Mouse (Mus musculus) adrenal gland, postnatal 14 days (tissue): ENCODE data around the gene Cic. TPM values are rescaled to one million over a fixed set of nuclear protein-coding genes. Genes with fewer than 3 reads are reported as not detected.

ENCODE experiments used
- DNase-seq: peaks from one replicate; pipeline ENCODE4 v3.0.0; 2021; ENCODE audit warnings: mixed read lengths
- long read RNA-seq, 2 experiments: library from polyadenylated mRNA; stranded (forward); transcript quantifications; one replicate each; pipeline ENCODE4 v2.0.0; 2021
- total RNA-seq: library from RNA; stranded (reverse); gene quantifications from 2 replicates; pipeline ENCODE4 v1.2.3, GENCODE M21; 2021

Gene Cic
- 115 and 127 TPM in 2 replicates for total RNA-seq
- long read RNA-seq, experiment 1, partial matches to known transcripts, result 15 of 20 reads
- long read RNA-seq, experiment 1, other reads (novel, unspliced or antisense), result 5 of 20 reads
- long read RNA-seq, experiment 2, partial matches to known transcripts, result 3 of 11 reads
- long read RNA-seq, experiment 2, other reads (novel, unspliced or antisense), result 8 of 11 reads

- DNase-seq, result peak; percentile 99
Measured at GRCm38 (mm10) chr7:25267301-25267750, at the start of gene Cic. Gene Cic, plus strand, starts transcription at chr7:25267704.

- peak; percentile 67 for DNase-seq
Measured at GRCm38 (mm10) chr7:25218705-25219415, 48.6 kb upstream of the Cic start.

DNA sequence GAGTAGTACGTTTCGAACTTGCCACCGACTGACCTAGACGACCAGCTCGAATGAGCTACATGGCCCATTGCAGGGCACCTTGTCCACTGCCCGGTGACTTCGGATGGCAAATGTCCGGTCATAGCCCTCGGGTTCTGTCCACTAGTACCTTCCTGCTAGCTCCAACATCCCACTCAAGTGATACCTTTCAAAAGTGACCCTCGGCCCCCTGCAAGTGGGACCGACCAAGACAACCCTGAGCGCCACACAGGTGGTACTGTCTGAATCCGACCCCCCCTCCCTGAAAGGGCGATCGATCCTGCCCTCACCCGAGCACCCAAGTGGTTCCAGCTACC is 48.1 kb upstream of the Cic start:
- no peak for DNase-seq

GRCm38 (mm10) chr7:25219756-25220456 is 47.6 kb upstream of the Cic start:
- peak; percentile 97 for DNase-seq

DNA sequence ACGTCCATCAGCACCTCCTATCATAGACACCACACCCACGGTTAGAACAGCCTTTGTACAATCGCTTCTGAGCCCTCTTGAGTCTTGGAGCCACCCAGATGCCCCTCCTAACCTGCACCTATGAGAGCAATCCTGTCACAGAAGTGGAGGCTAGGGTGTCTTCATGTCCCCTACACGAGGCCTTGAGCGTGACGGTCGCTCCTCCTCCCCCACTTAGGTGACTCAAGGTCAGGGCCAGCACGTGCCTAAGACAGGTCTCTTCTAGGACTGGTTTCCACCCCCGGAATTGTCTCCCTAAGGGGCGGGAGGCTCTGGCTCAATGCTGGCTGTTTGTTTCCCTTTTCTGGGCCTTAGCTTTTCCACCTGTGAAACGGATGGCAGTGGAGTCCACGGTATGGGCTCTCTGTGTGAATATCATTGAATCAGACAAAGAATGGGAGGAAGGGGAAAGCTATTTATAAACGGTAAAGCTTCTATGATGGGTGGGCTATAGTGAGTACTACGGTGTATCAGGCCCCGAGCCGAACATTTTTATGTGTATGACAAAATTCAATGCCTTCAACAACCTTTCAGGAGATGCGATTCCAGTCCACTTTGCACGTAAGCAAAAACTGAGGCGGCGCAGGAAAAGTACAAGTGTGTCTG is 46.9 kb upstream of the Cic start, which contains the start of gene Dedd2:
Gene Dedd2, minus strand, starts transcription at position 159 of the 645 bp plus-strand sequence.
- DNase-seq, result peak; percentile 47

DNA sequence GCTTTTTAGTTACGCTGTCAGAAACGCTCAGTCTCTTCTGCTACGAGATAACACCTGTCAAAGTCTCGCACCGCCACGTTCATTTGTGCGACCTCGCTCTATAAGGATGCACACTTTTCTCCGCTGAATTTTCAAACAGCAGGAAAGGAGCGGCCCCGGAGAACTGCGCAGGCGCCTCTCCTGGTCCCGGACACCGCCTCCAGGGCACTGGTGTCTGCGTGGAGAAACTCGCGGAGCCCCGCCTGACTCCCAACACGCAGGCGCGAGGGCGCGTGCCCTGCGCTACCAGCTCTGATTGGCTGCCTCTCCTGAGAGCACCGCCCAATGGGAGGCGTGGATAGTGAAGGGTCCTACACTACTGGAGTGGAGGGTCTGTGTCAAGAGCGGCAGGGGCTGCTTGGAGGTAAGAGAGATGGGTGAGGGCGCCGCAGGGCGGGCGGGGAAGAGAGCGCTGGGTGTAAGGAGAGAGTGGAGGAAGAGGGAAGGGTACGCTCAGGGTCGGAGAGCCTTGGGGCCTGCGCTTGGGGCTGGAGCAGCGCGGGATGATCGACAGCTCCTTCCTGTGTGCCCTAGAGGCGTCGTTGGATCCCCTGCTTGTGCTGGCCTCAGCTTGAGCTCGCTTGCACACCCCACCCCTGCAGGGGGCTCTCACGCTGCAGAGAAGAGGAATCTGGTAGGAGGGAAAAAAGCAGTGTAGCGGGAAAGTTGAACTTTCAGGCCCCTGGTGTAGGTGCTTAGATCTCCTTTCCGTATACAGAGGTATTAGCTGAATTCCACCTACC is 46.2 kb upstream of the Cic start, which contains the start of gene Zfp526:
Gene Zfp526, plus strand, starts transcription at position 324 of the 782 bp plus-strand sequence.
- DNase-seq, result peak; percentile 99

DNA sequence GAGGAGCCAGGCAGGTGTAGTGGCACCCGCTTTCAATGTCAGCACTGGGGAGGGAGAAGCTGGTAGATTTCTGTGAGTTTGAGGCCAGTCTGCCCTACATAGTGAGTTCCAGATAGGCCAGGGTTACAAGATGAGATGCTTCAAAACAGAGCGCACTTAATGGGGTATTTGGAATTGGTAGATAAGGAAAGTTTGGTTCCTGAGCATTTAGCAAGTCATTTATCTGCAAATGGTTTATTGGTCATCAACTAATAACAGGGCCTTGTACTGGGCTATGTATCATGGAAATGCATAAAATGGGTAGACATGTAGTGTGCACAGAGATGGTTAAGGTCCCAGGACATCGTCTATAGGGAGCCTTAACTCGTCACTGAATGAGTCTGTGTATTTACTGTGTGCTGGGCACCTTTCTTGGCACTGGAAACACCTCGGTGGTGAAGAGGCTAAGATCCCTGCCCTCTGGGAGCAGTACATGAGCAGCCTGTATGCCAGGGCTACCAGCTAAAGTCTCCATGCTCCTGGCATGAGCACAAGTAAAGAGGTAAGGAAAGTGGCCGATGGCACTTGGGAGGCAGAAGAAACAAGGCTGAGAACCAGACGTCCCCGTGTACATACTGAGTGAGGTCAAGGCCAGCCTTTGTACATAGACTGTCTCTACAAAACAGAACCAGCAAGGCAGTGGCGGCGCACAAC is 45.1 kb upstream of the Cic start:
- DNase-seq, result no peak

DNA sequence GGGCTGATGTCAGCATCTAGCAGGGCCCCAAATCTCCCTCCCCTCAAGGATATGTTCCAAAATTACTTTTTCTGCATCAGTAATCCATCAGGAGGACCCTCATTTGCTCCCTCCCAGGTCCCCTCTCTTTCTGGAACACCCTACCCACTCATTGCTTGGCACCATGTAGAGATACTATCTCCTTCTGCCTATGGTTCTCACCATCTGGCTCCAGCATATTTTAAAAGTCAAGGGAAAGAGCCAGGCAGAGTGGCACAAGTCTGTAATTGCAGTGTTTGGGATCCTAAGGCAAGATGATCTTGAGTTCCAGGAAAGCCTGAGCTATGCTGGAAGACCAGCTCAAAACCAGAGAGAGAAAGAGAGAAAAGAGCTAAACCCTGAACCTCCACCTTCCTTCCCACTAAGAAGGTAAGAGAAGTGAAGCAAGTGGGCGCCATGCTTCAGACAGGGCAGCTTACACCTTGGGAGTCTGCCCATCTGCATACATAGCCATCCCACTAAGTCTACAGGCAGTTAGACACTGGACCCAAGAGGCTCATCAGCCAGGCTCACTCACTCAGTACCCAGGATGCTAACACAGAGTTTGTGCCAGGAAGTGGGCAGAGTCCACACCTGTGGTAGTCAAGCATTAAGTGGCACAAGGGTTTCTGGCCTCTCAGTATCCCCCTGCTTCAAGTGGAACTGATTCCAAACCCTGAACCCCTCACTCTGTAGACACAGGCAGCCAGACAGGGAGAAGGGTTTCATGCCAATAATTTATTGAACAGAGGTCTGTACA is 39.8 kb upstream of the Cic start:
- no peak for DNase-seq

GRCm38 (mm10) chr7:25230690-25231285 is 36.7 kb upstream of the Cic start:
- no peak for DNase-seq

GRCm38 (mm10) chr7:25232101-25232648 is 35.3 kb upstream of the Cic start:
- DNase-seq, result no peak

DNA sequence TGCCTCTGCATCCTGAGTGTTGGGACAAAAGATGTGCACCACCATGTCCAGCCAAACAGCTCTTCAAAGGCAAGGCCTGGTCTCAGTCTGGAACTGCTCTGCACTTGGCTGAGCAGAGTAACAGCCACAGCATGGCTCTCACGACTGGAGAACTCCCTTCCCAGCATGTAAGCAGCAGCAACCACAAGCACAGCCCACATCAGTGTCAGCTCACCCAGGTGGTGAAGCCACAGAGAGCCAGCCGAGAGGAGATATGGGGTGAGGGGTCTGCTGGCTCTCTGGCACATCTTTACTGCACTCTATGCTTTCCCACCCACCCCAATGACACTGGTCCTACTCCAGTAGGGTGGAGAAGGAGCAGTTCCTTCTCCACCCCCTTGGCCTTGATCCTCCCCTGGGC is 34.4 kb upstream of the Cic start:
- no peak for DNase-seq

DNA sequence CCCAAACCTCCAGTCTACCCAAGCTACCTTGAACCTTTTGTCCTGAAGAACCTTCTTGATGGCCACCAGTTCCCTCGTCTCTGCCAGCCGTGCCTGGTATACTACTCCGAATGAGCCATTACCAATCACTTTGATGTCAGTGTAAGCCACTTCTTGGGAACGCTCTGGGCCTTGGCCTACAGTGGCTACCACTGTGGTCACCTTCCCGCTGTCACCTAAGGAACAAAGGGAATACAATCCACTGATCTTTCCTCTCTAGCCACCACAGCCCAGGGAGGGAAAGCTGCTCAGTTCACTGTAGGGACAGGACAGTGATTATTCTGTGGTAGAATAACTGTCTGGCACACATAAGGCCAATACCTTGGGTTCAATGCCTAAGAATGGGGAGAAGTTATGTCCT is 32.0 kb upstream of the Cic start:
- DNase-seq, result peak; percentile 2

GRCm38 (mm10) chr7:25237249-25238014 is 30.1 kb upstream of the Cic start, which contains the start of gene Gsk3a:
Gene Gsk3a, minus strand, starts transcription at chr7:25237851.
- peak; percentile 99 for DNase-seq

GRCm38 (mm10) chr7:25238015-25238706 is 29.3 kb upstream of the Cic start:
- DNase-seq, result peak; percentile 93

DNA sequence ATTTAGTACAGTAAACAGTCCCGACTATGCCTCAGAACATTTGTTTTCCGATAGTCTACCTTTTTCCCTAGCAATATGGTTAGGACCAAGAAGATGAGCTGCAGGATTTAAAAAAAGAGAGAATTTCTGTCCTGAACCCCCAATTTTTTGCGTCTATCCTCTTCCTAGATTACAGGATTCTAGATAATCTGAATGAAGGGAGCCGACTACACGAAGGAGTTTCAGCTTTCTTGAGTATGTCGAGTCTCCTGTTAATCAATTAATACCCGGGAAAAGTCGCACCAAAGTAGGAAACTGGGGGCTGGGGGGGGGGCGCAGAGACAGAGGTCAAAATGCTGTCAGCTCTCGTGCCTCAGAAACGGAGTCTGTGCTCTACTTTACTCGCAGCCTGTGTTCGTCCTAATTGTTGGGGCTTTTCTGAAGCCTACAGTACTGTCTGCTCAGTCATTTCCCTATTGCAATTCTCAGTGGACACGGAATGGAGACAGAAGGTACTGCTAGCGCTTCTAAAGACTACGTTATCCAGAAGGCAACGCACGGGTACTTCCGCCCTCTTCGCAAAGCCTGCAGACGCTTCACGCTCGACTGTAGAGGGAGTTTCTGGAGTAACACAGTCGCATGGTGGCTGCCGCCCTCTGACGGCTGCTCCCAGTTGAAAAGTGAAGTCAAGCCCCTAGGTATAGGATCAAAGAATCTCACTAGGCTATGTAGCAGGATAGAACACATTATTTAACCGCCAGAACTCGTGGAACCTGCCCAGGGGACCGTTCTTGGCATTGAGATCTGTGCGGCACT is 28.5 kb upstream of the Cic start:
- DNase-seq, result peak; percentile 90

DNA sequence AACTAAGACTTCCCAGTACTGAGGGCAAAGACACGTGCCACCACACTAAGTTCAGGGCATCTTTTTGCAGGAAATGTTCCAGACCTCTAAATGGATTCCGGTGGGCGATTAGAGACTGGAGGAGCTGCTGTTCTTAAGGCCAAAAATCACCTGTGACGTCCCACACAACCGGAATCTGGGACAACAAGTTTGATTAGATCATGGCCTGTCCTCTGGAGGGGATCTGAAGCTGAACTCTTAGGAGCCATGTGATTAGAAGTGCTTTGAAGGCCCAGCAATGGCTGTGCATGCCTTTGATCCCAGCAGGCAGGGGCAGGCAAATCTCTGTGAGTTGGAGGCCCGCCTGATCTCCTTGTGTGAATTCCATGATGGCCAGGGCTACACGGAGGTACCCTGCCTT is 26.9 kb upstream of the Cic start:
- no peak for DNase-seq

DNA sequence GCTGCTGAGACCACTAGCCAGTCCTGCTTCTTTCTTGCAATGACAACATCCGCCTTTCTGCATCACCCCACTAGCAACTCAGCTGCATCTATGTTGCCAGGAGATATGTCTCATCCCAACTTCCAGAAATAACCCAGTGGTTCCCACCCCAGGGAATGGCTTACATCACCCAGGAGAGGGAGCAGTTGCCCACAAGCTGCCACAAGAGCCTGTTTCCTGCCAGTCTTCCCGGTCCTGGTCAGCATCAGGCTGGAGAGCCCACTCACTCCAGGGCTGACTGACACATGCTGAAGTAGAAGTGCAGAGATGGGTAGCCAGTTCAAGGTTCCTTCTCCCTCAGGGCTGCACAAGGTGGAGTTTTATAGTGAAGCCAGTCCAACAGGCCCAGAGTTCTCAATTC is 26.4 kb upstream of the Cic start:
- peak; percentile 86 for DNase-seq
